Mouse (Mus musculus): ENCODE results near the gene Gpbar1.

The Gpbar1 gene

GRCm38 (mm10) chr1:74278538-74278937 is at the start of gene Gpbar1:
Gene Gpbar1 (plus strand): TSS chr1:74278550.
- in situ Hi-C loops (cut with MboI; ENCODE audit: unreplicated experiment in 2 of 2) = no loop called here

DNA sequence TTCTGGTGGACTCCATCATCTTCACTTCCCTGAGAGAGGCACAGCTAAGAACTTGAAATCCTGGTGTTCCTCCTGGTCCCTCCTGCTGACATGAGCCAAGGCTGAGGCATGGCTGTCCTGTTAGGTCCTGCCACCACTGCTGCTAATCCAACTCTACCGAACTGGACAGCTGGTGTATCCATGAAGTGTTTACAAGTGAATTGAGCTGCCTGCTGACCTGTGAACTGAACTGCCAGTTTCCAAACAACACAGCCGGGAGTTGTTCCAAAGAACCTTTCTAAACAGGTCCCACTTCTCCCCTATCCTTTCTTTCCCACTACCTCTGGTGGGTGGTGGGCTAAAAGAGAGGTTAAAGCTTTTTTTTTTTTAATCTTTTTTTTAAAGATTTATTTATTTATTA is 48.4 kb upstream of the Gpbar1 start:
- in situ Hi-C loops (cut with MboI; ENCODE audit: unreplicated experiment in 2 of 2) = loop anchor here in 1 of 2 experiments (25.0 kb wide), 1 partner anchor 1993 kb away; no protein-coding TSS in a partner anchor

DNA sequence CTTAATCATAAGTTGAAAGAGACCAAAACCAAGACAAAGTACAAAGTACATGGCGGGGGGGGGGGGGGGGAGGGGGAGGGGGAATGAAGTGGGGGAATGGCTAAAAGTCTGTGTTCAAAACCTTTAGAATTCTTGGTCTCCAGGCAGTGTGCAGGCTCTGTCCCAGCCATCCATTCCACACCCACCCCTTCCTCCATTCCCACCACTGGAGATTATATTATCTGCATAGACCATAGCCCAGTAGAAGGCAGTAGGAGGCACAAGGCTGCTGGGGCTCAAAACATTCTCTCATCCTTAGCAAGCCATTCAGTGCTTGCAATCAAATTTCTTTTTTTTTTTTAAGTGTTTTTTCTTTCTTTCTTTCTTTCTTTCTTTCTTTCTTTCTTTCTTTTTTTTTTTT is 47.4 kb upstream of the Gpbar1 start:
- in situ Hi-C loops (cut with MboI; ENCODE audit: unreplicated experiment in 2 of 2) = loop anchor here in 1 of 2 experiments (25.0 kb wide), 1 partner anchor 1994 kb away; no protein-coding TSS in a partner anchor

GRCm38 (mm10) chr1:74235938-74236589 is 42.3 kb upstream of the Gpbar1 start, which contains the start of gene Arpc2:
Gene Arpc2 (plus strand): TSS chr1:74236084.
- in situ Hi-C loops (cut with MboI; ENCODE audit: unreplicated experiment in 2 of 2) = loop anchor here in 1 of 2 experiments (5.0 to 25.0 kb wide), 2 partner anchors 156 to 1999 kb away; partner anchors contain the start of gene Ctdsp1

GRCm38 (mm10) chr1:74236590-74237317 is 41.6 kb upstream of the Gpbar1 start:
- in situ Hi-C loops (cut with MboI; ENCODE audit: unreplicated experiment in 2 of 2) = loop anchor here in 1 of 2 experiments (5.0 to 25.0 kb wide), 2 partner anchors 156 to 1999 kb away; partner anchors contain the start of gene Ctdsp1

- in situ Hi-C loops (cut with MboI; ENCODE audit: unreplicated experiment in 2 of 2) = loop anchor here in 1 of 2 experiments (5.0 to 25.0 kb wide), 2 partner anchors 155 to 2000 kb away; partner anchors contain the start of gene Ctdsp1
Observed at GRCm38 (mm10) chr1:74237671-74238070, 40.7 kb upstream of the Gpbar1 start.

DNA sequence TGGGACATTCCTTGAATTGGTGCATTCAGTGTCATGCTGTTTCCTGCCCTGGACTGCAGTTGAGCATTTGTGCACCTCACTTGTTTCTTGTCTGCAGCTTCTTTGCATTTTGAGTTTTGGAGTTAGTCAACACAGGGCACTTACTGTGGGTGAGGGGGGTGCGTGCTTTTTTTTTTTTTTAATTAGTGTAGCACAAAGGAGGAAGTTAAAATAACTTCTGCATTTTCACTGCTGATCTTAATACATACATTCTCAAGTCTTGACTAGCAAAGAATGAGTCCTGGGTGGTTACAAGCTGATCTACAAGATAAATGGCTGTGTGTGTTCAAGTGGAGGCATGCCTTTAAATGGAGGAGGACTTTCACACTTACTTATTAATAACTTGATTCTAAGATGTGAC is 40.2 kb upstream of the Gpbar1 start:
- in situ Hi-C loops (cut with MboI; ENCODE audit: unreplicated experiment in 2 of 2) = loop anchor here in 1 of 2 experiments (5.0 to 25.0 kb wide), 2 partner anchors 154 to 2001 kb away; partner anchors contain the start of gene Ctdsp1

- in situ Hi-C loops (cut with MboI; ENCODE audit: unreplicated experiment in 2 of 2) = loop anchor here in 1 of 2 experiments (5.0 to 25.0 kb wide), 2 partner anchors 153 to 2002 kb away; partner anchors contain the start of gene Ctdsp1
Observed at GRCm38 (mm10) chr1:74239162-74239561, 39.2 kb upstream of the Gpbar1 start.

DNA sequence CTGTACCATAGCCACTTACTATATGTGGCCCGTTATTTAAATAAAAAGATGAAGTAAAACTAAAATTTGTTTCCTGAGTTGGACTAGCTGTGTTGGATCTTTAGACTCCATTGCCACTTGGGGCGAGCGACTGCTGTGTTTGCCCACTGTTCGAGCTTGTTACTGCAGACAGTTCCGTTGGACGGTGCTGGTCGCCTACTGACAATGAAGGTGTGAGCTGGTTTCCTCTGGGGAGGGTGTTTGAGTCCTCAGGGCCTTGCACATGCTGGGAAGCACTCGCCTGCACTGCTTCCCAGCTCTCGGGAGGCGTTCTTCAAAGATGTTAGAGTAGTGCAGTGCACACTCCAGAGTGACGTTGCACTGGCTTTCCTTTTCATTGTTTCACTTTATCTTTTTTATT is 38.7 kb upstream of the Gpbar1 start:
- in situ Hi-C loops (cut with MboI; ENCODE audit: unreplicated experiment in 2 of 2) = loop anchor here in 1 of 2 experiments (5.0 to 25.0 kb wide), 3 partner anchors 43 to 2002 kb away; partner anchors contain the start of genes Aamp, Ctdsp1 and Pnkd

DNA sequence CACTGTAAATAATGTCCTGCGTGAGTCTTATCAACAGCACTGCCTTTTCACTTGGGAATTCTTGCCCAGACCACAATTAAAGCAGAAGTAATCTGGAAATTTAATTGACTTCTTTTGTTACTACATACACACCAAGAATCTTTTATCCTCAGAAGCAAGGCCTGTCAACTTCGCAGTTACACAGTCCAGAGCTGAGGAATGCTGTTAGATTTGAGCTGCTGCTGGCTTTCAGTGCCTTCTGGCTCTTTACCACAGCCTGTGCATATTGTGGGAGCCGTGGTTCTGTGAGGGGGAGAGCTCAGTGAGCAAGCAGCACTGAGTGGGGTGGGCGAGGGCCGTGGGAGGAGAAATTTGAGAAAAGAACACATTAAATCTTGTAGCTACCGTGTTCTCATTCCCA is 38.0 kb upstream of the Gpbar1 start:
- in situ Hi-C loops (cut with MboI; ENCODE audit: unreplicated experiment in 2 of 2) = loop anchor here in 1 of 2 experiments (5.0 to 25.0 kb wide), 2 partner anchors 42 to 2003 kb away; partner anchors contain the start of genes Aamp and Pnkd

DNA sequence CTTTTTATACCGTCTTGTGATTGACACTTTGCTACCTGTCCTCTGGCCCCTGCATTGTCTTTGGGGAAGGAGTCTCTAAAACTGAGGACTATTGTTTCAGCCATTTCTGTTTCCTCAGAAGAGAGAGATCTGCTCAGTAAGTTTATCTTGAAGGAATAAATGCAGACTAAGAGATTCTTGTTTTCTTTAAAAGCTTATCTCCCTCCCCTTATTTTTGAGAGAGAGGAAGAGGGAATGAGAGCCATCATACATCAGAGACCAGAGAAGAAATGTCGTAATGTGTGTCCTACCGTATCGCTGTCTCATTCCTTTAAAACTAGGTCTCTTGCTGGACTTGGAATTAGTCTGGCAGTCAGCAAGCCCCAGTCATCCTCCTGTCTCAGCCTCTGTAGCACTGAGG is 37.5 kb upstream of the Gpbar1 start:
- in situ Hi-C loops (cut with MboI; ENCODE audit: unreplicated experiment in 2 of 2) = loop anchor here in 1 of 2 experiments (5.0 to 25.0 kb wide), 2 partner anchors 41 to 2004 kb away; partner anchors contain the start of genes Aamp and Pnkd

GRCm38 (mm10) chr1:74245525-74245924 is 32.8 kb upstream of the Gpbar1 start:
- in situ Hi-C loops (cut with MboI; ENCODE audit: unreplicated experiment in 2 of 2) = loop anchor here in 1 of 2 experiments (25.0 kb wide), 1 partner anchor 2008 kb away; no protein-coding TSS in a partner anchor

GRCm38 (mm10) chr1:74248799-74249198 is 29.6 kb upstream of the Gpbar1 start:
- in situ Hi-C loops (cut with MboI; ENCODE audit: unreplicated experiment in 2 of 2) = loop anchor here in 1 of 2 experiments (25.0 kb wide), 1 partner anchor 2011 kb away; no protein-coding TSS in a partner anchor

DNA sequence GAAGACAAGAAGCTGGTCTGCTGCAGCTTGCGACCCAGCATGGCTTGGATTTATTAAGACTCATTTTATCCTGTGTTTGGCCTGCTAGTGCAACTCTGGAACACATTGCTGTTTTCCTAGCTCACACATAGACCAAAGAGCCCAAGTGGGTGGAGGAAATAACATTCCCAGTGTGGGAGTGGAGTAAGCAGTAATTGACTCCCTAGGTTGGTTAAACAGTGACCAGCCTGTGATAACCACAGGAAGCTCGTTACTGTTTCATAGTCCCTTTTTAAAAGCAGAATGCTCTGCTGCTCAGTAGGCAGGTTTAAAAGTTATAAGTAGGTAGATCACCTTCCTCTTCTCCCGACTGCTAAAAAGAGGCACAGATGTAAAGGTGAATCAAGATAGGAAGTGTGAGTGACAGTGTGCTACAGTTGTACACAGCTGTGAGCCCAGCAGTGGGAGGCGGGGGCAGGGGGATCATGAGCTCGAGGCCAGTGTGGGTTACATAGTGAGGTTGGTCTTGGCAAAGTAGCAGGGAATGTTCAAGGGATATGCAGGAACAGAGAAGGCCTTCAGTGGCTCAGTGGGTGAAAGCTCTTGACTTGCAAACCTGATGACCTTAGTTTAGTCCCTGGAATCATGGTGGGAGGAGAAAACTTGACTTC is 28.9 kb upstream of the Gpbar1 start:
- in situ Hi-C loops (cut with MboI; ENCODE audit: unreplicated experiment in 2 of 2) = loop anchor here in 1 of 2 experiments (25.0 kb wide), 1 partner anchor 2012 kb away; no protein-coding TSS in a partner anchor

- in situ Hi-C loops (cut with MboI; ENCODE audit: unreplicated experiment in 2 of 2) = no loop called here
Observed at GRCm38 (mm10) chr1:74250096-74250495, 28.3 kb upstream of the Gpbar1 start.

GRCm38 (mm10) chr1:74255704-74256345 is 22.5 kb upstream of the Gpbar1 start:
- in situ Hi-C loops (cut with MboI; ENCODE audit: unreplicated experiment in 2 of 2) = no loop called here

- in situ Hi-C loops (cut with MboI; ENCODE audit: unreplicated experiment in 2 of 2) = no loop called here
Observed at GRCm38 (mm10) chr1:74256782-74257181, 21.6 kb upstream of the Gpbar1 start.

DNA sequence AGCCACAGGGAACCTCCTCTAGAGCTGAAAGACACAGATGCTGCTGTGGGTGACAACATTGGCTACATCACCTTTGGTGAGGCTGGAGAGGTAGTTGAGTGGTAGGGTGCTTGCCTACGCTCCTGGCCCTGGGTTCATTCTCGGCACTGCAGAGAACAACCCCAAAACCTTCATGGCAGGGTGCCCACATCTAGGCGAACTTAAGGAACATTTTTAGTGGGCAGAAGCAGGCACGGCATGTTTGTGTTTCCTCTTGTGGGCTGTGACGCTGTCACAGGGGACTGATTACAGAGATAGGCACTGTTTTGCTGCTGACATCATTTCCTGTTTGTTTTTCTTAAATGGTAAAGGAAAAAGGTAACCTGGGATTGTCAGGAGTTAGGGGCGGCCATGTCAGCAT is 15.8 kb upstream of the Gpbar1 start:
- in situ Hi-C loops (cut with MboI; ENCODE audit: unreplicated experiment in 2 of 2) = no loop called here

DNA sequence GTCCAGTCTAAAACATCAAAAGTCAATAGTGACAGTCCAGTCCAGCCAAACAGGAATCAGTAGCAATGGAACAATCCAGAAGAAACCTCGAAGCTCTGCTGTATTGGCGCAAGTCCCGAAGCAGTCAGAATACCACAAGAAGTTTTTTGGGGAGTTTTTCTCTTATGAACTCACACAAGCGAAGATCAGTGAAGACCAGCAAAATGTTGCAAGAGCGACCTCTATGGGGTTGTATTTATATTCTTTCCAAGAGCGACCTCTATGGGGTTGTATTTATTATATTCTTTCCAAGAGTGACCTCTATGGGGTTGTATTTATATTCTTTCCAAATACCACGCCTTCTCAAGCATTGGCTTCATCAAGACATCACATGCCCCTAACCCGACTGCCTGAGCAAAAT is 9.6 kb upstream of the Gpbar1 start:
- in situ Hi-C loops (cut with MboI; ENCODE audit: unreplicated experiment in 2 of 2) = no loop called here

GRCm38 (mm10) chr1:74271659-74272058 is 6.7 kb upstream of the Gpbar1 start:
- in situ Hi-C loops (cut with MboI; ENCODE audit: unreplicated experiment in 2 of 2) = no loop called here

Data from v-Abl transformed pro-B cells (cell line).